Mouse (Mus musculus) testis, adult 2 months (tissue): Measurements from ENCODE around the gene Slc4a5.

Experiments used
- CTCF ChIP-seq: fragments of 200-500 bp; IDR thresholded peaks from 2 replicates; pipeline ENCODE4 v1.5.1; 2012; ENCODE audit warnings: low read depth, mild to moderate bottlenecking, inconsistent platforms, low read length, moderate library complexity; ENCODE audit not compliant: control insufficient read depth, insufficient read depth, insufficient replicate concordance
- POLR2A ChIP-seq: fragments of 200-500 bp; IDR thresholded peaks from 2 replicates; pipeline ENCODE4 v1.6.1; 2012; ENCODE audit warnings: low read depth, mild to moderate bottlenecking, inconsistent platforms, low read length, moderate library complexity; ENCODE audit not compliant: control insufficient read depth

- TF ChIP-seq CTCF (no peak), POLR2A (no peak)
These were observed 54.1 kb downstream of the Slc4a5 start for GRCm38 (mm10) chr6:83273733-83274132.
